Mouse (Mus musculus): ENCODE measurements at regions not wholly inside any gene's neighbourhood (a gene's known extent, or its start where the extent isn't known, plus 50 kb on each side); places are given as distances from the start of the nearest gene placed in this dataset.

DNA sequence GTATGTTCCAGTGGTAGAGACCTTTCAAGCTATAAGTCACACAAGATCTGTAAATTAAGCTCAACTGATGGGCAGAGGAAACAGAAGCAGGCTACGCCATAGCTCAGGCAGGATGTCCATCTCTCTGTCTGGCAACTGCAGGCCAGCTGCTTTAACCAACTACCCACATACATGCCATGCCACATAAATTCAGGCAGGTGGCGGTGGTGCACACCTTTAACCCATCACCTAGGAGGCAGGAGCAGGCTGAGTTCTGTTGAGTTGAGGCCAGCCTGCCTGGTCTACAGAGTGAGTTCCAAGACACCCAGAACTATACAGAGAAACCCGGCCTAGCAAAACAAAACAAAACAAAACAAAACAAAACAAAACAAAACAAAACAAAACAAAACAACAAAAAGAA, 289.1 kb upstream of the Sash1 start:
- no peak for DNase-seq (ENCODE audit: low spot score in 2 of 2)

DNA sequence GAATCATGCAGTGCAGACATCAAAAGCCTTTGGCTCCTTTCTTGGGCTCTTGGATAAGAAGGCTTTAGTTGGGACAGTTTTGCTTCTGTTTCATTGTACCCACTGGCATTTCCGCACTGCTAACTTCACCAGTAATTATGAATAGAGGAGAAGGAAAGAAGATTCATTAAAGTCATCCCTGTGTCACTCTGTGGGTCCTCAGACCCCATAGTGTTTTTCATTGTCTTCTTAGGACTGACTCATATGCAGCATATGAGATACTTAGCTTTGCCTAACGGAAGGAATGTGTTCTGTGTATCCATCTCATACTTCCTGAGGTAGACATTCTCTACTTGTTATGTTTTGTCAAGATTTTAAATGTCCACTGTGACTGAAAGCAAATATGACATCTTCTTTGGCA, 287.6 kb upstream of the Sash1 start:
- DNase-seq (ENCODE audit: low spot score in 2 of 2): no peak

DNA sequence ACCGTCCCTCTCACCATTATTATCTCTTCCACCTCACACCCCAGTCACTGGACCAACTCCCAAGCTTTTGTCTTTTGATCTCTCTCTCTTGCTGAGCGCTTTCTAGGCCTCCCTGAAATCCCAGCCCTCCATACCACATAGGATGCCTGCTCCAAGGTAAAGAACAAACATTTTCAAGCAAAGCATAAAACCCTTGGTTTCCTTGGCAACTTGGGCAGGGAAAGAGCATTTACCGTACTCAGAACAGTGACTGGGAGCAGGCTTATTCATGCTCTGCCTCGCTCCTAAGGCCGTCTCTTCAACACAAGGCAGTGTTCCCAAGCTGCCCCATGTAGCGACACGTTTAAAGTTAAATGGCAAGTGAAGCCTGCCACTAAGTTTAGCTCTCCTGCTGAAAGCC, 282.9 kb upstream of the Sash1 start:
- no peak for DNase-seq (ENCODE audit: low spot score in 2 of 2)

DNA sequence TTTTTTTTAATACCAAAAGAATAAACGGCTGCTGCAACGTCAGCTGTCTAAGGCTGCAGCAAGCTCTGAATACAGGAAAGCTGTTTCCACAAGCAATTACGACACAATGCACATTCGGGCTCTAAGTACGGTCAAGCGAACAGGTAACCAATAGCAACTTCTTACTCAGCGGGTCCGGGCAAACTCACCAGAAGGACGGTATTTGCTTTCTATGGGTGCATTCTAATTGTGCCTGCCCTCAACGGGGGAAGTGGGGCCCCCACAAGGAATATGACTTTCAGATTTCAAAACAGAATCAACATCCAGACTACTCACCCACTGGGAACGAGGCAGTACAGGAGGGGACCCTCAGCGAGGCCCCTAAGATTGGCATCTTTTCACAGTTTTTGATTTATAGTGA, 280.1 kb upstream of the Sash1 start:
- no peak for DNase-seq (ENCODE audit: low spot score in 2 of 2)

DNA sequence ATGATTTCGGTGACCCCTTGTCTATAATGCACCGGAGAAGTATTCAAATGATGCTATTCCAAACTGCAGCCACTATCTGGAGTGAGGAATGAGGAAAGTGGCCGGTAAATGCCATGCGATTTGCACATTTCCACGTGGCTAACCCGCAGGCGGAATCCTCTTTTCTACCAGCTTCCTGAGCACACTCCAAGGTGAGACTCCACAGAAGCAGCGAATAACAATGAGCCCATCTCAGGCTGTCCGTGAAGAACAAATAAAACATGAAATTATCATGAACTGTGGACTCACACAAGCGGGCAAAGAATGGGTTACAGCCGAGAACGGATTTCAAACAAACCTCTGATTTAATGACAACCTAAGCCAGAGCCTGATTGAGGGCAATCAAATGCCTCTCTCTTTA, 279.7 kb upstream of the Sash1 start:
- DNase-seq (ENCODE audit: low spot score in 2 of 2): no peak

DNA sequence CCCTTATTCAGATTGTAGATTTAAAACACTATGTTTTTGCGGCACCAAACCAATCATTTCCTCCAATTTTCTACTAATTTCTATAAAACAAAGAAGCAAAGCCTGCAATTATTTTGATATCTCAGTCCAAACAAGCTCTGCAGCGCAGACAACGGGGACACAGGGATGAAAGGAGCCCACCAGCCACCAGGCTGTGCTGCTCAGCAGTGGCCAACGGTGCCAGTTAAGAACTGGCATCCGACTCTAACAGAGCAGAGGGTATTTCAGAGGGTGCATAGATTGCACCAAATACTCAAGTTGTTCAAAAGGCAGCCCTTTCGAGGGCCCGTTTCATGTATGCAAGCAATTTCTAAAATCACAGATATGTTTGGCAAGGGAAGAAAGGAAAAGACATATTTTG, 278.5 kb upstream of the Sash1 start:
- DNase-seq (ENCODE audit: low spot score in 2 of 2): no peak

DNA sequence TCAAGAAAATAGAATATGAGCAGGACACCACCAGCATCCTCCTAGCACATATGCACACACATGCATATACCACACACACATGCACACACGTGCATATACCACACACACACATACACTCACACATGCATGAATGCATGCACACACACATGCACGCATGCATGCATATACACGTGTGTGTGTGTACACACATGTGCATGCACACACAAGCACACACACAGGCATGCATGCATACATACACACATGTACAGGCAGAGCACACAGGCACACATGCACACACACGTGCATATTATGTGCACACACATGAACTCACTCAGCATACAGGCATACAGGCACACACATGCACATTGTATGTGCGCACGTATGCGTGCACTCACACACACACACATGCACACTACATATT, 275.7 kb upstream of the Sash1 start:
- DNase-seq (ENCODE audit: low spot score in 2 of 2): no peak

DNA sequence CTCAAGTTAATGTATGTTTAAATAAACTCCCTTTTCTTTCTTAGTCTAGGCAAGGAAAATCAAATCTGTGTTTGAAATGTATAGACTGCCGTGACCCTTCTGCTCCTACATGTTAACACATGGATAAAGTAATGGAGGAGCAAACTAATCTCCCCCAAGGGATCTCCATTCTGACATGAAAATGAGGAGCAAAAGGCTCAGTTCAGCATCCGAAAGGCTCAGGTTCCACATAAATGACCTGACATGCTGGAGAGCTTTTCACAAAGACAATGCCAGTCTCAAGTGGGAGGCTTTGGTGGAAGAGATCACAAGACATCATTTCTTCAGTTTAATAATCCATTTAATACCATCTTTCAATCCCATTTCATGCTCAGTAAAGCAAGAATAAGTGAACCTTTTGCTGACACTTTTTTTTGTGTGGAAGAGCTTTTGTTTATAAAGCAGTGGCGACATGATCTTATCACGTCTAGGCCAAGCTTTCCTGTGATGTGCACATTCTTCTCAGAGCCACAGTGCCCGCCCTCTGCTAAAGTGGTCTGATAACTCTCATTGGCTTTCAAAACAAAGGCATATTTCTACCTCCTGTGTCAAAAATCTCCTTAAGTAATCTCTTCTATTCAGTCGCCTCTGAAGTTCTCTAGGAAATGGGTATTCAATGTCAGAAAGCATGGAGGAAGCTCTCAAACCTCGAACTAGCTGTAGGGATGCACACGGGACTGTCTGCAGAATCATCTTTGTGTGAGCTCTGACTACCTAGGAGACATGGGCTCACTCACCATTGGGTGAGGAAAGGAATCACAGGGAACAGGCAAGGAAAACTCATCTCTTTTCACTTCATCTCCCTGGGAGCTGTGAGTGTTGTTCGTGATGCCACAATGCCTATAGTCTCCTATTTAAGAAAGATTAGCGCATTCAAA, 271.7 kb upstream of the Sash1 start:
- no peak for DNase-seq (ENCODE audit: low spot score in 2 of 2)

DNA sequence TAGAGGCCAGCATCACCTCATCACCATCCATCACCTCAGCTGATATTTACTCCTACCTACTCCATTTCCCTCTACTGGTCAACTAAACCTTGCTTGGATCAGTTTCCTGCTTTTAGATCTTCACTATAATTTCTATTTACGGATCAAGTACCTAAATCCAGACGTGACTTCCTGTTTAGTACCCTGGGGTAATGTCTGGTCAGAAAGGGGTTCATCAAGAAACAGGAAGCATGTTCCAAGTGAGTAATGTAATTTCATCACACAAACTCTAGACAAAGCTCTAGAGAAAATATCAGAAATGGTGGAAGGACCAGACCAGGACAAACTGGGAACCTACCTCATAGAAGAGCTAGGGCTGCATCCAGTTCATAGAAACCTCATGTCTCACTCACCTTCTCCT, 250.2 kb upstream of the Sash1 start:
- no peak for DNase-seq (ENCODE audit: low spot score in 2 of 2)

DNA sequence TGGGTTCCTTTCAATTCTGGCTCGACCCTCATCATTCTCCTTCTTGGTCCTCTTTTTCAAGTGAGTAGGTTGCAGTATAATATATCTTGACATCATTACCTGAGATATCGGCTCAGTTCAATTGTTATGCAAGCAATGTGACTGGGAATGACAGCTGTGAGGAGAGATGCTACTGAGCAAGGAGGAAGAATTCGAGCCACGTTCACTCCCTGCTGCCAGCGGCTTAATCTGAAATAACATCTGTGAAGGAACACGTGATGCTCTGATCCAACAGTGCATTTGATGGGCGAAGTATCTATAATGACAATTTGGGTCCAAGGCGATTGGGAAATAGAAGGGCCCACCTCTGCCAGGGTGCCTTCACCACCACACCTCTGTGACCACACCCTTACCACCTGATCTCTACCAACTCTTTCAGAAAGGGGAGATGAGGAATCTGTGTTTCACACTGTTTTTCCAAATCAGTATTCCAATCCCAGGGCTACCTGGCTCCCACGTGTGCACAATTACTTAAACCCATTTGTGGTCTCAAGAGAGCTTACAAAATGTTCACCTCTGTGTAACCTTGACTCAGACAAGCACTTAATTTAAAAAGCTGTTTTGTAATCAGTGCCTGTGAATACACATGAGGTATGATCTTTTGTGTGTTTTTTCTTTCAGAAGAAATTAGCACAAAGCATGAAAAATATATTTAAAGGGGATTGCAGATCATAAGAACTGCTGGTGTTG, 248.6 kb upstream of the Sash1 start:
- DNase-seq (ENCODE audit: low spot score in 2 of 2): no peak

DNA sequence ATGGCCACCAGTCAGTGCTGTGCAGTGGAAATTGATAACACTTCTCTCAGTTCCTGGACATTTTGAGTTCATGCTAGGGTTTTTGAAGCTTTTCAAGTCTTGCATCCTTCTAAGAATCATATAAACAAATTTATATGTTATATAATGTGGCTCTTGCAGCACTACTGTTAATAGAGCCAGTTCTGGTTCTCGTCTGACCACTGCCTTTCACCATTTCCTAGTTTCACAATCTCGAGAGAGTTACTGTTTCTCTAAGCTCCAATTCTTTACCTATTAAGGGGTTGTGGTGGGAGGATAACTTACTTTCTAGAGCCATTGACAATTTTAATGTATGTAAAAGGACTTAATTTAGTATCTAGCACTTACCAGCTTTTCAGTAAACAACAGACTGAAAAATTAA, 244.2 kb upstream of the Sash1 start:
- DNase-seq (ENCODE audit: low spot score in 2 of 2): no peak

DNA sequence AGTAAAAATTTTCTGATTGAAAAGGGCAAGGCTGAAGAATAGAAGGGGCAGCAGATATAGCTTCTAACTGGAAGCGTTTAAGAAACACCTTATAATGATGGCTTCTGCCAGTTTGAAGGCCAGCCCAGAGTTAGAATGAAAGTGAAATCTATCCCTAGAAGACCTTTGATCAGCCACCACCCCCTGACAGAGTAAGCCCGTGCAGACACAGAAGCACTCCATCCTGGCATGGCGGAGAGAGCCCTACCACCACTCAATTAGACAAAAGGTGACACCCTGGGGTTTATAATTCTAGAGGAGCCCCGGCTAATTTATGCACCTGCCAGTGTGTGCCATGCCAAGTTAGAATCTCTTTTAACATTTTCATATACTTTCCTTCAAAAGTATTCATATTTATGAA, 233.4 kb upstream of the Sash1 start:
- DNase-seq (ENCODE audit: low spot score in 2 of 2): no peak

DNA sequence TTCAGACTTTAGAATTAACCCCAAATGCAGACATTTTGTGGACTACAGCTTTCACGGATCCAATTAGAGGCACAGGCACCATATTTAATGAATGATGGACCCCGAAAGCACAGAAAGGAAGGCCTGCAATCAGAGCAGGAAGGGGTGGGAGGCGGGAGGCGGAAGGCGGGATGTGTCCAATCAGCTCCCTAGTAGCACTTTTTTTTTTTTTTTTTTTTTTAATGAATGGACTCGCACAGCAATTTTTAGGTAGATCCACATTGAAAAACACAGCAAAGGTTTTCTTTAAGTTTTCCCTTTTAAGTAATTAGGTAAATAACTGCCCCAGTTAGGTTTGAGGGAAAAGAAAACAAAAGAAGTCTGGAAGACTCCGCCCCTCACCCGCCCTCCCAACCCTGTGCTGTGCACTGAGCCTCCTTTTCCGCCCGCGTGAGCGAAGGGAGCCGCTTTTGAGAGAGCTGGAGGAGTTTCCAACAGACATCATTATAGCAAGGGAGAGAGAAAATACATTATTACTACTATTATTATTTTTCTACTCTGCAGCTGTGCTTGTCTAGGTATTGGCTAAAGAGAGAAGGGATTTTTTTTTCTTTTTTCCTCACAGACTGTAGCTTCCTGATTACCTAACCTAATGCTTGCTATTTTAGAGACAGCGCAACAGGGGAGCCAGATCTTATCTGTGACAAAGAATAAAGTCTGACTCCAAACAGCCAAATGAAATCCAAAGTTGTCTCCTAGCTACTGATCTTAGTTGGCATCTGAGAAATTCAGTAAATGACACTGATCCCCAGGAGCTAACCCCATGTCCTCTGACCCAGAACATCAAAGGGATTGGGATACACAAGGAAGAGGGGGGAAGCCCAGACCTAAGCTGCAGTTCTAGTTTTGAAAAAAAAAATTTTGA, 232.0 kb upstream of the Sash1 start:
- no peak for DNase-seq (ENCODE audit: low spot score in 2 of 2)

DNA sequence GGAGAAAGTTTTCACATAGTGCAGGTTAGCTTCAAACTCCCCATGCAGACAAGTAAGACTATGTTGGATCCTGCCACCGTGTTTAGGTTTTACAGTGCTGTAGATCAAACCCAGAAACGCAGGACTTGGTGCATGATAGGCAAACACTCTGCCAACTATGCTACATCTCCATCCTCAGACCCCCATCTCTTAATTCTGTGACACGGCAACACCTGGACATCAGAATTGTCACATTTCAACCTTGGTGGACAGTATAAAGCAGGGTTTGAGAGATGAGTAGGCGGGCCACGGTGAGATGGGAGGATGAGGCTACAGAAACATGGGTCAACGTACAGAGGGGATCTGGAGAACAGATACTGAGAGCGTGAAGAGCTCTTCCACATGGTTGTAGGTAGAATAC, 231.3 kb upstream of the Sash1 start:
- no peak for DNase-seq (ENCODE audit: low spot score in 2 of 2)

DNA sequence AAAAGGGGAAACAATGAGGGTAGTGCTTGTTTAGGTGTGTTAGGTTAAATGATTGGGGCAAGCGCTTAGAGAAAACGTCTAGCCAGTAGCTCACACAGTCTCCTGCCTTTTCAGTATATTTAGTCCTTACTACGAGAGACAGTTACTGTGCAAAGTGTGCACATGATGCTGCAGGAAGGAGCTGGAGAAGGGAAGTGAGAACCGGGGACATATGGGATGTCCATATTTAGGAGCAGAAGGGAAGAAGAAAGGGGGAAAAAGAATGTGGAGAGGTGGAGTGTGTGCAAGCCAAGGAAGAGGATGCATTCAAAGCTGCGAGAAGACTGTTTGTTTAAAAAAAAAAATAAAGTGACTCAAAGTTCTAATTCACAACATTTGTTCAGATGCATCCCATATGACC, 227.8 kb upstream of the Sash1 start:
- no peak for DNase-seq (ENCODE audit: low spot score in 2 of 2)

DNA sequence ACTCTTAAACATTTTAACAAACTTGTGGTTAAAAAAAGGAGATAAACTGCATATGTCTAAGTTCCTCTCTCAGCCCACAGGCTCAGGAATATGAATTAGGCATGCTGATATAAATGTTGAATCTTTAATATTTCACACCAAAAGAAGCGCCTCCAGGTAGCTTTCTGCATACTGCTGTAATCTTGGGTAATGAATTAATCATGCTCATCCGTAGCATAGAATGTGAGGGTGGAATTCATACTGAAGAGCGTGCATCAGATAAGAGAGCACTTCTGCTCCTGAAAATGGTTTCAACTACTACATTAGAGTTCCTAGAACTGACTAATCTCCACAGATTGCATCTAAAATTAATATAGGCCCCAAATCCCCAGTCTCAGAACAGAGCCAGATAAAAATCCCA, 225.2 kb upstream of the Sash1 start:
- no peak for DNase-seq (ENCODE audit: low spot score in 2 of 2)

DNA sequence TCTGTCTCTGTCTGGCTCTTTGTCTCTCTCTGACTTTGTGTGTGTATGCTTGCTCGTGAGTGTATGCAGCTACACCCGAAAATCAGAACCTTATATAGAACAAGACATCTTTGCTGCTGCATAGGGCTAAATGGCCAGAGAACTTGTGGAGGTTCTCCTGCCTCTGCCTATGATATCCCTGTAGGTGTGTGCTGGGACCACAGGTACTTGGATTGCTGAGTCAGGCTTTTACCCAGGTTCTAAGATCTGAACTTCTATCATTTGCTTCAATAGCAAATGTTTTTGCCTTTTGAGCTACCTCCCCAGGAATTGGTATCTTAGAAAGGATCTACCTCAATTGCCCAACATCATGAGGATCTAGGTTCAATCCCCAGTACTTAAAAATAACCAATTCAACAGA, 210.3 kb upstream of the Sash1 start:
- no peak for DNase-seq (ENCODE audit: low spot score in 2 of 2)

DNA sequence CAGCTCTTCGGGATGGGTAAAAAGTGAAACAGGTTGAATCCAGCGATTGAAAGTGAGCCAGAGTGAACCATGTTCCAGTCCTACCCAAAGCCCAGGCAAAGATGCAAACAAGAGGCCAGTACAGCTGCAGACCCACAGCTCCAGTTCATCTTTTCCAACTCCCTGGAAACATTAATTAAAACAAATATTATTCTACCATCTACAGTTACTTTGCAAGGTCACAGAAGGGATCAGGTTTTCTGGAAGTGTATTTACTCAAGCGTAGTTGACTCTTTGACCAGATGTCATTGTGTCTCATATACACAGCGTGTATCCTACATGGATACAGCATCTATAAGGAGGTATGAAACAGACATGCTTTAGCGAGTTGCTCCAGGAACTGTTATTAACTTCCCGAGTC, 209.3 kb upstream of the Sash1 start:
- no peak for DNase-seq (ENCODE audit: low spot score in 2 of 2)

DNA sequence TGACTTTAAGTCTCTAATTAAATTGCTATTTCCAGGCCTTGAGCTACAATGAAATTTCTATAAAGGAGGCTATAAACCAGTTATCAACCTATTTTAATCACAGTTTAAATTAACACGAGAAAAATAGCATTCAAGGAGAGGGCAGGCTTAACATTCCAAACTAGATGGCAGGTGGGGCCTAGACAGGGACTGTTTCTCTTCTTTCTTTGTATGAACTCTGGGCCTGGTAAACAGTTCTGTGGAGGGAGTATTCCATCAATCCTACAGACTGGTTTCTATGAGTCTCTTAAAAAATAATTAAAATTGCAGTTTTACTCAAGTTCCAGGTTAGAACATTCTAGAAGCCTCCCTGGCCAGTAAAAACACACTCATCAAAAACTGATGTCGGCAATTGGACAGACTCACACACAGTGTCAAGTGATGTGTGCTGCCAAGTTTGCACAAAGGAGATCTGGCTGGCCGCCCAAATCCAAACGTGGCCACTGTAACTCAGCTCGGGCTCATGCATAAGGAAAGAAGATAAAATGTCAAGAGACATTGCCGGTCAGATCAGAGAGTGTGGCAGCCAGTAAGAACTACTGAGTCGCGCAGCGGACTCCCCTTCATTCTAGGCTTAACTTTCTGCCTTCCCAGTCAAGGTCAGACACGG, 206.5 kb upstream of the Sash1 start:
- peak; percentile 26 to 46 for DNase-seq (ENCODE audit: low spot score in 2 of 2)

DNA sequence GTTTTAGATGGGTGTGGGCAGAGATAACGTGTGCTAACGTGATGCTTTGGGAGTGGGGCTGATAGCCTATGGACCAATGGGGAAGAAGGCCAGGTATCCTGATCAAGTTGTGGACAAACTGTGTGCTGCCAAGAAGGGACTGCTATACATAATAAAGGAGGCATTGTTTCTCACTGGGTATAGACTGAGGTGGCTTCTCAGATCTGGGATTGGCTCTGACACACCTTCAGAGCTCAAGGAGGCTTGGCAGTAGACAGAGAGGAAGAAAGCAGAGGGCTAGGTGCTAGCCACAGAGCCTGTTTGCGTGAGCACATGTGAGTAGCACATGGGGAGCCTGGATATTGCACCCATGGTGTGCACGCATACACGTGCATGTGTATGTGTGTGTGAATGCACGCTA, 205.1 kb upstream of the Sash1 start:
- no peak for DNase-seq (ENCODE audit: low spot score in 2 of 2)

DNA sequence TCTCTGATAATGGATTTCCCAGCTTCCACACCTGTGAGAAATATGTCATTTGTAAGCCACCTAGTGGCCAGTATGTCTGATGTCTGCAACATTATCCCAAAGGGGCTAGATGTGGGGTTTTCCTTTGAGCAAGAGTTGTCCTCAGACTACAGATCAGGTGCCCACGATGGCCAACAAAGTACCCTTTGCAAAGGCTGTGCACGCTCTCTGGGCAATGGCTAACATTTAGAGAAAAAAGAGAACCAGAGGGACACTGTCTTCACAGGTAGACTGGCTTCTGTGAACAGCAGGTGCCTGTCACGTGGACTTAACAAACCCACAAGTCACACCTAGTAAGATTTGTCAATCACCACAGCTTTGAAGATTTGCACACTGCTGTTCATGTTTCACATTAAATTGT, 202.0 kb upstream of the Sash1 start:
- no peak for DNase-seq (ENCODE audit: low spot score in 2 of 2)
